Mouse (Mus musculus): ENCODE results near the gene Heatr5a. TPM values are rescaled to one million over a fixed set of nuclear protein-coding genes. Genes with fewer than 3 reads are reported as not detected.

Heatr5a gene
- polyA plus RNA-seq, 1 experiment from 2014 or later, result 13.3 TPM

- no peak for ATAC-seq (ENCODE audit: low FRiP score, low read depth)
- Histone ChIP-seq H3K4me2 (replicated peaks) (no peak overlapping the region), H3K27me3 (no peaks in the 10 kb centered on the region), H3K36me3 (peaks cover 45% of the 10 kb centered on the region), H3K9ac (no peak overlapping the region), H3K4me1 (no peaks in the 10 kb centered on the region), H3K4me3 (no peak overlapping the region), H3K27ac (no peak overlapping the region), H3K9me3 (no peaks in the 10 kb centered on the region)
- 88% methylated on average over 9 of the region's 9 CpGs for WGBS
Measured at GRCm38 (mm10) chr12:51998366-51998932, 27.3 kb upstream of the Heatr5a start.

GRCm38 (mm10) chr12:51995738-51996536 is 24.8 kb upstream of the Heatr5a start:
- 92% methylated on average over 1 of the region's 1 CpGs for WGBS
- Histone ChIP-seq H3K4me1 (no peaks in the 10 kb centered on the region), H3K36me3 (peaks cover 45% of the 10 kb centered on the region), H3K9me3 (no peaks in the 10 kb centered on the region), H3K4me3 (no peak overlapping the region), H3K9ac (no peak overlapping the region), H3K4me2 (replicated peaks) (no peak overlapping the region), H3K27ac (no peak overlapping the region), H3K27me3 (no peaks in the 10 kb centered on the region)
- no peak for ATAC-seq (ENCODE audit: low FRiP score, low read depth)

DNA sequence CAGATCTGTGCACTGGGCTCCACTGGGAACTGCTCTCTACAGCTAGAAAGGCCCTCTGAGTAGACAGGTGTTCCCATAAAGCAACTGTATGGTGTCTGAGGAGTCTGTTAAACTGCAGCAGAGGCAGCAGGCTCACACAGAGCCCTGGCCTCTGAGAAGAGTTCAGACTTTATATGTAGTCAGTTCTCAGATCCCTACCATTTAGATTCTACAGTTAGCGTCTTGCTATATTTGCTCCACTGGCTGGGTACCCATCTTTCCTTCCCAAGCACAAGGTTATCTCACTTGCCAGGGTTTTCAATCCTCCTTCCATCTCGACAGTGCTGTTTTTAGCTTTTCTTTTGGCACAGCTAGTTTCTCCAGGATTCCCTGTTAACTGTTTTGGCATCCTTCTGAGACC is 19.5 kb upstream of the Heatr5a start:
- Histone ChIP-seq H3K4me1 (0 out of 2 replicates have a peak, but pooled peaks cover 6% of the 10 kb centered on the region), H3K9me3 (no peaks in the 10 kb centered on the region), H3K4me2 (replicated peaks) (no peak overlapping the region), H3K27ac (no peak overlapping the region), H3K4me3 (no peak overlapping the region), H3K27me3 (no peaks in the 10 kb centered on the region), H3K9ac (no peak overlapping the region), H3K36me3 (peaks cover 12% of the 10 kb centered on the region)
- no peak for ATAC-seq (ENCODE audit: low FRiP score, low read depth)
- WGBS, result 74% methylated on average over 2 of the region's 2 CpGs

DNA sequence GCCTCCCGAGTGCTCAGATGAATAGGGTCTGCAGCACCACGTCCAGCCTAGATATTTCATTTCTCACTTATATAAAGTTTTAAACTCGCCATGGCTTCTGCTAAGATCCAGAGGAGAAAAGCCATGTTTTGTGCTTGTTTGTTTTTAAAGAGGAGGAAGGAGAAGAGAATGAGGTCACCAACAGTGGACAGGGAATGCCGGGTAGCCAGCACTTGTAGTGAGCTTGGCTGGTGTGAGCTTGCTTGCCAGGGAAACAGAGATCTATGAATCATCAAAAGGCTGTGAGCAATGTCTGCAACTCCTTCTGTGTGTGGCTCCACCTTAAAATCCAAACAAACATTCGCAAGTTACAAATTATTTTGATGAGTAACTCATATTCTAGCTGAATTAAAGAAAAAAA is 17.4 kb upstream of the Heatr5a start:
- no peak for ATAC-seq (ENCODE audit: low FRiP score, low read depth)
- H3K4me1 ChIP-seq, result 0 out of 2 replicates have a peak, but pooled peaks cover 11% of the 10 kb centered on the region
- H3K9ac ChIP-seq, result no peak overlapping the region
- 87% methylated on average over 5 of the region's 5 CpGs for WGBS
- no peak overlapping the region for H3K27ac ChIP-seq
- H3K4me3 ChIP-seq, result no peak overlapping the region
- H3K4me2 ChIP-seq (replicated peaks), result no peak overlapping the region
- H3K36me3 ChIP-seq, result no peaks in the 10 kb centered on the region
- no peaks in the 10 kb centered on the region for H3K9me3 ChIP-seq
- H3K27me3 ChIP-seq, result no peaks in the 10 kb centered on the region

GRCm38 (mm10) chr12:51985826-51986225 is 14.7 kb upstream of the Heatr5a start:
- no peaks in the 10 kb centered on the region for H3K27me3 ChIP-seq
- WGBS, result 53% methylated on average over 4 of the region's 4 CpGs
- H3K4me2 ChIP-seq (replicated peaks), result no peak overlapping the region
- ATAC-seq (ENCODE audit: low FRiP score, low read depth), result no peak; the same call in 1 of the 2 replicates
- H3K36me3 ChIP-seq, result no peaks in the 10 kb centered on the region
- H3K4me3 ChIP-seq, result no peak overlapping the region
- 0 out of 2 replicates have a peak, but pooled peaks cover 11% of the 10 kb centered on the region for H3K4me1 ChIP-seq
- no peaks in the 10 kb centered on the region for H3K9me3 ChIP-seq
- no peak overlapping the region for H3K9ac ChIP-seq
- no peak overlapping the region for H3K27ac ChIP-seq

GRCm38 (mm10) chr12:51985163-51985748 is 14.1 kb upstream of the Heatr5a start:
- no peaks in the 10 kb centered on the region for H3K9me3 ChIP-seq
- H3K4me2 ChIP-seq (replicated peaks), result no peak overlapping the region
- H3K9ac ChIP-seq, result no peak overlapping the region
- 0 out of 2 replicates have a peak, but pooled peaks cover 6% of the 10 kb centered on the region for H3K4me1 ChIP-seq
- WGBS, result 87% methylated on average over 3 of the region's 3 CpGs
- H3K36me3 ChIP-seq, result no peaks in the 10 kb centered on the region
- H3K27me3 ChIP-seq, result no peaks in the 10 kb centered on the region
- ATAC-seq (ENCODE audit: low FRiP score, low read depth), result no peak
- no peak overlapping the region for H3K4me3 ChIP-seq
- no peak overlapping the region for H3K27ac ChIP-seq

DNA sequence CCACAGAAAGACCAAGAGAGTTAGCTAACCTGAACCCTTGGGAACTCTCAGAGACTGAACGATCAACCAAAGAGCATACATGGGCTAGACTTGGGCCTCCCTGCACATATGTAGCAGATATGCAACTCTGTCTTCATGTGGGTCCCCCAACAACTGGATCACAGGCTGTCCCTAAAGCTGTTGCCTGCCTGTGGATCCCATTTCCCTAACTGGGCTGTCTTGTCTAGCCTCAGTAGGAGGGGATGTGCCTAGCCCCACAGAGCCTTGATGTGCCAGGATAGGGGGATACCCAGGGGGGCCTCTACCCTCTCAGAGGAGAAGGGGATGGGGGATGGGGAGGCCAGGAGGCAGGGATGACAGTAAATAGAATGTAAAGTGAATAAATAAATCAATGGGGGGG is 12.5 kb upstream of the Heatr5a start:
- H3K9ac ChIP-seq, result no peak overlapping the region

DNA sequence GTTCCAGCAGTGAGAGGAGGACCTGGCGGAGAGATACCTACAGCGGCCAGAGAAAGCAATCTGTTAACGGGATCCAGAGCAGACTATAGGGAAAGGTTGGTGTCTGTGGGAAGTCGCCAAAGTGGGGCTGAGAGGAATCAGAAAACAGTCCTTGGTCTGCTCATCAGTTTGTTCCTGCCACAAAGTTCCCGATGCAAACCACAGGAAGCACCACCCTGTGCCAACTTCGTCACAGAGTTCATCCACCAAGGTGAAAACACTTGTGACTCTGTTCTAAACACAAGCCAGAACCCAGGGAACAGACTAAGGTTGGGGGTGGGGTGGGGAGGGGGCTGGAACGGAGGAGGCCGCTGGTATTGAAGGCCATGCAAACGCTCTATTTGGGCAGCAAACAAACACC is 5.4 kb upstream of the Heatr5a start:
- H3K4me1 ChIP-seq, result 0 out of 2 replicates have a peak, but pooled peaks cover 2% of the 10 kb centered on the region
- H3K4me3 ChIP-seq, result no peak overlapping the region
- no peaks in the 10 kb centered on the region for H3K9me3 ChIP-seq
- no peaks in the 10 kb centered on the region for H3K36me3 ChIP-seq
- WGBS, result 74% methylated on average over 9 of the region's 9 CpGs
- H3K4me2 ChIP-seq (replicated peaks), result no peak overlapping the region
- ATAC-seq (ENCODE audit: low FRiP score, low read depth), result no peak
- no peak overlapping the region for H3K9ac ChIP-seq
- H3K27ac ChIP-seq, result no peak overlapping the region
- H3K27me3 ChIP-seq, result no peaks in the 10 kb centered on the region

More for the DNA sequence above, 12.5 kb upstream of the Heatr5a start:
- 96% methylated on average over 1 of the region's 1 CpGs for WGBS
- ATAC-seq (ENCODE audit: low FRiP score, low read depth), result no peak
- 0 out of 2 replicates have a peak, but pooled peaks cover 6% of the 10 kb centered on the region for H3K4me1 ChIP-seq
- no peaks in the 10 kb centered on the region for H3K9me3 ChIP-seq
- H3K4me2 ChIP-seq (replicated peaks), result no peak overlapping the region
- H3K27ac ChIP-seq, result no peak overlapping the region
- H3K27me3 ChIP-seq, result no peaks in the 10 kb centered on the region
- no peaks in the 10 kb centered on the region for H3K36me3 ChIP-seq
- H3K4me3 ChIP-seq, result no peak overlapping the region

- ATAC-seq (ENCODE audit: low FRiP score, low read depth), result no peak
- Histone ChIP-seq H3K9me3 (no peaks in the 10 kb centered on the region), H3K4me3 (no peak overlapping the region), H3K9ac (no peak overlapping the region), H3K36me3 (no peaks in the 10 kb centered on the region), H3K4me2 (replicated peaks) (no peak overlapping the region), H3K27me3 (no peaks in the 10 kb centered on the region), H3K27ac (no peak overlapping the region), H3K4me1 (peaks cover 10% of the 10 kb centered on the region)
- WGBS, result 75% methylated on average over 1 of the region's 1 CpGs
Measured at GRCm38 (mm10) chr12:51974381-51974780, 3.3 kb upstream of the Heatr5a start.

DNA sequence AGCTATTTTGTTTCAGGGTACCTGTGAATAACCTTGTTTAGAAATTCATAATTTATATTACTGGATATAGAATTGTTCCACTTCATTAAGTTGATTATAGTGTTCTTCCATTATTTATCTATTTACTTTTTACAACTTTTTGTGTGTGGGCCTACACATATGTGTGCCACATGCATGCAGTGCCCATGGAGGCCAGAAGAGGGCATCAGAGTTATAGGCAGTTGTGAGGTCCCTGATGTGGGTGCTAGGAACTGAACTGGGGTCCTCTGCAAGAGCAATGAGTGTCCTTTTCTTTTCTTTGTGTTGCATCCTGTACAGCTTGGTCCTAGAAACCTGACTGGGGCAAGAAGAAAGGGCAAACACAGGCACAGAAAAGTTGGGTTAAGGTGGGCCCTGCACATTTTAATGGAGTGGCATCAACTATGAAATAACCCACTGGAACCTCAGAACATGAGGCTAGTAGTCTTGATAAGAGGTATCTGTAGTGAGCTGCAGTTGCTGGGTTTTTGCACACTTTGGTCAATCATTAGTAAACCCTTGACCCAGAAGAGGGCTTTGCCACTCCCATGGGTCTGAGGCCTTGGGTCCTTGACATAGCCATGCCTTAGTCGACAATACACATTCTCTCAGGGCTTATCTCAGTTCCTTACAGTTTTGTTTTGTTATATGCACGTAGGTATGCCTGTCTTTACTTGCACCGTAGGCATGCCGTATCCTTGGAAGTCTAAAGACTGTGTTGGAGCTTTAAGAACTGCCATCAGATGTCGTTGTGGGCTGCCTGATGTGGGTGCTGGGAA is 1.3 kb upstream of the Heatr5a start:
- peaks cover 10% of the 10 kb centered on the region for H3K4me1 ChIP-seq
- no peak overlapping the region for H3K4me2 ChIP-seq (replicated peaks)
- 93% methylated on average over 5 of the region's 5 CpGs for WGBS
- ATAC-seq (ENCODE audit: low FRiP score, low read depth), result no peak
- no peaks in the 10 kb centered on the region for H3K36me3 ChIP-seq
- H3K4me3 ChIP-seq, result no peak overlapping the region
- H3K9ac ChIP-seq, result no peak overlapping the region
- H3K27me3 ChIP-seq, result no peaks in the 10 kb centered on the region
- no peaks in the 10 kb centered on the region for H3K9me3 ChIP-seq
- no peak overlapping the region for H3K27ac ChIP-seq

GRCm38 (mm10) chr12:51970352-51971069 is 610 bp downstream of the Heatr5a start:
- H3K9me3 ChIP-seq, result no peaks in the 10 kb centered on the region
- peak; percentile 60; the same call in 1 of the 2 replicates for ATAC-seq (ENCODE audit: low FRiP score, low read depth)

More at GRCm38 (mm10) chr12:51970352-51971069, 610 bp downstream of the Heatr5a start:
- peak overlapping the region; percentile 98 for H3K4me3 ChIP-seq
- peak overlapping the region; percentile 90 for H3K9ac ChIP-seq
- peak overlapping the region; percentile 88 for H3K27ac ChIP-seq
- peaks cover 10% of the 10 kb centered on the region for H3K4me1 ChIP-seq
- no peaks in the 10 kb centered on the region for H3K36me3 ChIP-seq
- under 1% methylated on average over 35 of the region's 35 CpGs for WGBS
- H3K27me3 ChIP-seq, result no peaks in the 10 kb centered on the region
- H3K4me2 ChIP-seq (replicated peaks), result peak overlapping the region; percentile 62

All from limb, embryonic 13.5 days (tissue).